Mouse (Mus musculus): ENCODE data around the gene Gm21883. TPM values are rescaled to one million over a fixed set of nuclear protein-coding genes. Genes with fewer than 3 reads are reported as not detected.
"Not testable (repeated sequence)": the region's sequence is repeated elsewhere in the genome, so short reads cannot be mapped to it uniquely, and the experiment has no call there.

Gene Gm21883
- not detected in 2 replicates for polyA plus RNA-seq (2015; fragmentation: Nextera tagmentation; extraction: Ambion mirVana)

DNA sequence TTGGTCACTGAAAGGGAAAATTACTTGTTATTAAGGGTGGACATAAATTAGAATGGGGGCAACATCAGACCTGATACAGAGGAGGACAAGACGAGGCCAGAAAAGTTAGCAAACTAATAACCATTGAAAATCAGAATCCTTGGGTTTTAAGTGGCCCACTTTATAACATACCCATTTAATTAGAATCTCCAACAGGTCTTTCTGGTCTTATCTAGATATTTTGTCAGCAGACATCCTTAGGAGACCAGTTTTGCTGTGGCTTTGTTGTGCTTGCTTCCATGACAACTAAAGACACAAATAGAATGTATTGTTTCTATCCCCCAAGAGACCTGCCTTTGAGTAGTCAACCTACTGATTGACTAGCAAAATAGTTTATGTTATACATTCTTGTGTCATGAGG is at the start of gene Gm21883:
Gm21883 (minus strand) TSS at position 101 of the 400 bp plus-strand sequence.
- WGBS: no CpG with 5 or more reads among the region's 1 CpGs

DNA sequence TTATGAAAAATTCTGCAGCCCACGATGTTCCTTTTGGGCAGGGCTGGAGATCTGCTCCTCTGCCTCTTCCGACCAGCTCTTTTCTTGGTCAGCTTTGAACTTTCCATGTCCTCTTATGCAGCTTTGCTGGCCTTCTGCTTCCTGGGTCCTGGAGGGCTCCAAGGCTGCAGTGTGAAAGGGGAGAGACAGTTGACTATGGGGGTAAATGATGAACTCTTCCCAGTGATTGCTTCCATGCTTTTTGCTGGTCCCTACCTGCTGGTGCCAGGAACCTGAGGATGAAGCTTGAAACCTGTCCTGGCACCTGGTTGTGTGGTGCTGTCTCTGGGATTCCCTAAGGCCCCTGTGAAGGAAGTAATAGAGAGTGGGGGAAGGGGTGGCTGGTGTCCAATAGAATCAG is 44.7 kb upstream of the Gm21883 start, which contains the start of gene Spin2e:
Spin2e (minus strand) TSS at position 101 of the 400 bp plus-strand sequence.
- not testable (repeated sequence) for H3K4me2 ChIP-seq; H3K4me1 ChIP-seq (replicated peaks); H3K9ac ChIP-seq; H3K36me3 ChIP-seq; H3K27me3 ChIP-seq; H3K4me3 ChIP-seq; H3K27ac ChIP-seq; H3K9me3 ChIP-seq (replicated peaks); ATAC-seq (replicated peaks; ENCODE audit: insufficient number of reproducible peaks, insufficient read depth, low FRiP score, low read depth)
- WGBS: 74% methylated on average over 2 of the region's 2 CpGs

More for the DNA sequence above, at the start of gene Gm21883:
- H3K4me3 ChIP-seq; H3K27ac ChIP-seq; H3K4me1 ChIP-seq (replicated peaks); ATAC-seq (replicated peaks; ENCODE audit: insufficient number of reproducible peaks, insufficient read depth, low FRiP score, low read depth); H3K27me3 ChIP-seq; H3K9me3 ChIP-seq (replicated peaks); H3K4me2 ChIP-seq; H3K36me3 ChIP-seq; H3K9ac ChIP-seq: not testable (repeated sequence)

Other genes starting within 250 kb of the Gm21883 start
- gene Btbd35f26, start 237.8 kb downstream of the Gm21883 start, polyA plus RNA-seq (2015; fragmentation: Nextera tagmentation; extraction: Ambion mirVana): not detected in 2 replicates
- gene Btbd35f19, start 190.4 kb downstream of the Gm21883 start, polyA plus RNA-seq (2015; fragmentation: Nextera tagmentation; extraction: Ambion mirVana): not detected in 2 replicates
- not detected in 2 replicates for gene Spin2e, start 44.6 kb upstream of the Gm21883 start, polyA plus RNA-seq (2015; fragmentation: Nextera tagmentation; extraction: Ambion mirVana)
- gene Btbd35f25, start 142.9 kb upstream of the Gm21883 start, polyA plus RNA-seq (2015; fragmentation: Nextera tagmentation; extraction: Ambion mirVana): not detected in 2 replicates

Measured in heart, embryonic 15.5 days (tissue).